Mouse (Mus musculus) common myeloid progenitor, adult 5-6 weeks (primary cell): ENCODE measurements around the gene Csf2. TPM values are rescaled to one million over a fixed set of nuclear protein-coding genes. Genes with fewer than 3 reads are reported as not detected.

Experiments
- ATAC-seq: replicated peaks from 2 replicates; pipeline ENCODE4 v1.8.0; 2016; ENCODE audit warnings: low read depth, mild to moderate bottlenecking, moderate TSS enrichment, inconsistent platforms; ENCODE audit not compliant: poor library complexity, severe bottlenecking
- total RNA-seq: library from RNA; stranded (forward); fragments of 200-1000, 187-1606 nt; gene quantifications from 2 replicates; pipeline ENCODE4 v1.2.3, GENCODE M21; 2017

Gene Csf2
- total RNA-seq, 1 experiment from 2014 or later: not detected

- ATAC-seq: no peak
These were observed 5.0 kb downstream of the Csf2 start for GRCm38 (mm10) chr11:54244465-54244864.

- ATAC-seq: no peak
These were observed 7.0 kb downstream of the Csf2 start for GRCm38 (mm10) chr11:54242494-54242893.

GRCm38 (mm10) chr11:54236939-54237338 lies 12.5 kb downstream of the Csf2 start:
- peak; percentile 77 for ATAC-seq

GRCm38 (mm10) chr11:54227478-54227877 lies 22.0 kb downstream of the Csf2 start:
- no peak for ATAC-seq

- no peak for ATAC-seq
These were observed 24.9 kb downstream of the Csf2 start for GRCm38 (mm10) chr11:54224475-54224986.

GRCm38 (mm10) chr11:54223637-54224474 lies 25.6 kb downstream of the Csf2 start:
- ATAC-seq: peak; percentile 23; the same call in 1 of the 2 replicates

GRCm38 (mm10) chr11:54219903-54220740 lies 29.3 kb downstream of the Csf2 start:
- no peak for ATAC-seq

- ATAC-seq: peak; percentile 36; the same call in 1 of the 2 replicates
These were observed 30.3 kb downstream of the Csf2 start for GRCm38 (mm10) chr11:54219191-54219590.

- peak; percentile 23; the same call in 1 of the 2 replicates for ATAC-seq
These were observed 32.1 kb downstream of the Csf2 start for GRCm38 (mm10) chr11:54217384-54217783.

GRCm38 (mm10) chr11:54216091-54216490 lies 33.4 kb downstream of the Csf2 start:
- no peak for ATAC-seq

- ATAC-seq: peak; percentile 62
These were observed 34.7 kb downstream of the Csf2 start for GRCm38 (mm10) chr11:54214499-54215443.

GRCm38 (mm10) chr11:54213631-54214030 lies 35.8 kb downstream of the Csf2 start:
- no peak for ATAC-seq

- no peak for ATAC-seq
These were observed 42.5 kb downstream of the Csf2 start for GRCm38 (mm10) chr11:54206993-54207392.

- no peak for ATAC-seq
These were observed 44.1 kb downstream of the Csf2 start for GRCm38 (mm10) chr11:54205366-54205765.

- ATAC-seq: no peak
These were observed 44.7 kb downstream of the Csf2 start for GRCm38 (mm10) chr11:54204781-54205180.

GRCm38 (mm10) chr11:54203162-54203561 lies 46.3 kb downstream of the Csf2 start:
- no peak for ATAC-seq

- 0 out of 2 replicates have a peak, but pooled peaks have one; percentile 11 for ATAC-seq
These were observed 47.4 kb downstream of the Csf2 start for GRCm38 (mm10) chr11:54201881-54202685.

GRCm38 (mm10) chr11:54201287-54201773 lies 48.1 kb downstream of the Csf2 start:
- ATAC-seq: peak; percentile 88
